Mouse (Mus musculus) mature B cell (primary cell): Measurements from ENCODE around the gene Rbfox1.

Experiments
- in situ Hi-C: fragments of 300-500 bp; cut with MboI; formaldehyde crosslinking; loops from 2 replicates; pipeline ENCODE4 v1.14.3; 2019

The Rbfox1 gene

GRCm38 (mm10) chr16:6212916-6213315 is 327.8 kb downstream of the Rbfox1 start:
- in situ Hi-C loops, result no loop called here

DNA sequence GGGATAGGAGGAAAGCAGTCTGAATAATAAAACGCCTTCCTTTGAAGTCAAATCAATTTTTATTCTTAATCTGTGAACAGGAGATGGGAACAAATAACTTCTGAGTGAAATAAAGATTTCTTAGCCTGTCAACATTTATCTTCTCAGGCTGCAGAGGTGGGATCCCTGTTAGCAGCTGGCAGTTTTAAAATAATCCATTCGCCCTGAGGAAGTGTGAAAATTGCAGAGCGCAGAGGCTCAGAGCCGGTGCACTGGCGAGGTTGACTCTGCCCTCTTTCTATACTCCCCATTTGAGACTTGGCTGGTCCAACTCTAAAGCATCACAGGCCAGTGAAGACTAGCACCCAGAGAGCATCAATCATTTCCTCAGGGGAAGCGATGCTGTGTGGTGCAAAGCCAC is 342.3 kb downstream of the Rbfox1 start:
- in situ Hi-C loops, result no loop called here

DNA sequence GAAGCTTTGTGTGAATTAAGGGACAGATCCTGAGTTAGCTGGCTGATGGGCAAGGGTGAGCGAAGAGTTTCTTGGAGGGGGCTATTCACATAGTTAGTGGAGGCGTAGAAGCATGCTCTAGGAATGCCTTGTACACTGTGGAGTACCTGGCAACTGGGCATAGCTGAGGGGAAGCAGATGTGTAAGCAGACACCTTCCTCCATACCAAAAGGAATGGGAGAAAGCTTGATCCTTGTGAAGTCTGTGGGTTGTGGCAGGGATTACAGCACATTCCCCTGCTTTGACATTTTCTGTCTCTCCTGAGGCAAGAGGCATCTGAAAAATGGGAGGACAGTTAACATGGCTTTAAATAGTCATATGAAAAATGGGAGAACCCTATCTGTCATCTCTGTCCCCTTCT is 347.8 kb downstream of the Rbfox1 start:
- in situ Hi-C loops, result no loop called here

DNA sequence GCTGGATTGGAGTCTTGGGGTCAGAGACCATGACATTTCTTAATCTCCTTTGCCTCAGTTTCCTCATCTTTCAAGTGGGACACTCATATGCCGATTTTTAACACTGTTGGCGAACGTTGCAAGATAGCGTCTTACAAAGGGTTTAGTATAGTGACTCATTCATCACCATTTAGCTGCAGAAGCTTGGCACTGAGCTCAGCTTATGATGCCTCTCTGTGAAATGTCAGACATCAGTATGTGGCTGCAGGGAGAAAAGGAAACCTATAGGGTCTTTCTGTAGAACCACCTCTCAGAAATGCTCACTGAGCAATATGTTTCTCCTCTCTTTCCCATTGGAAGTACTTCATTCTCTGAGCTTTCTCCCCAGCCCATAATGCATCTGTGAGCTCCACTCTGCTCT is 356.2 kb downstream of the Rbfox1 start:
- in situ Hi-C loops, result no loop called here

DNA sequence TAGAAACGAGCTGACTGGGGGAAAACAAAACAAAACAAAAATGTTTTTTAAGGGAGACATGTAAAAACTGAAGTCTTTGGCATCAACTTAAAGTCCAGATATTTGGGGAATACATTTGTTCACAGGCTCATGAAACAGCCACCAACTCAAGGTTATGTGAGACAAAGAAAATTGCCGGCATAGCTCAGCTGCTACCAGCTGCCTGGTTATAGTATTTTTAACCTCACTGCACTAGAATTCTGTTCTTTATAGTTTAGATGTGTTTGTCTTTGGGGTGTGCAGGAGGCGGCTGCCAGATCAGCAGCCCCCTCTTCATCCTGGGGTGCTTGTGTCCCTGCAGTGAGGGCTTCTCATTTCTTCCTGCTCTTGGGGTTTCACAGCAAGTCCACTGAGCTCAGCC is 357.3 kb downstream of the Rbfox1 start:
- in situ Hi-C loops, result no loop called here

- in situ Hi-C loops, result no loop called here
Observed at GRCm38 (mm10) chr16:6247569-6247968, 362.4 kb downstream of the Rbfox1 start.

DNA sequence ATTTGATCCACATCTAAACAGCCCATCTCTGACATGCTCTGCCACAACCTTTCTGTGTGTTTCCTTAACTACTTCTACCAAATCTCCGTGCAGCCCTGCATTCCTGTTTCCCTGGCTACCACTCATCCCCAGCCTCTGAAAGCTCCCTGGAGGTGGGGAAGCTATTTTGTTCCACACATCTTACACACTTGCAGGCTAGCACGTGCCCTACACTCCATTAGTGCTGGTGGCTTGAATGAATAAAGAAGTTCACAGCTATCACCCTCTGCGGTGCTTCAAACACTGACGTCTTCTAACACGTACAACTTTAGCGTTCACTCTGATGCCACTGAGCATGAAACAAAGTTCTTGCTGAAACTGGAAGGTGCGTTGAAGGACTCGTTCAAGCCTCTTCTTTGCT is 379.4 kb downstream of the Rbfox1 start:
- in situ Hi-C loops, result no loop called here

DNA sequence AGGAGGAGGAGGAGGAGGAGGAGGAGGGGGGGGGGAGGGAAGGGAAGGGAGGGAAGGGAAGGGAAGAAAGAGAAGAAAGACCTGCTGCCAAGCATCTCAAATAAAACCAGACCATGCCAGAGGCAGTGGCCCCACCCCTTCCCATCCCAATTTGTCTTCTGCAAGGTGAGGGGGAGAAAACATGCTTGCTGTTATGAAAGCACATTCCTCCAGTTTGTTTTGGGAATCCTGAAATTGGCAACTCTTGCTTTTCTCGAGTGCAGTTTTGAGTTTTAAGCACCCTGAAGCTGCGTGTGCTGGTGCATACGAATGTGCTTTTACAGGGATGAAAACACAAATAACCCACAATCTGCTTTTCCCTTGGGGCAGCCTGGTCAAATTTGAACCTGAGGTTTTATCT is 380.5 kb downstream of the Rbfox1 start:
- in situ Hi-C loops, result no loop called here

DNA sequence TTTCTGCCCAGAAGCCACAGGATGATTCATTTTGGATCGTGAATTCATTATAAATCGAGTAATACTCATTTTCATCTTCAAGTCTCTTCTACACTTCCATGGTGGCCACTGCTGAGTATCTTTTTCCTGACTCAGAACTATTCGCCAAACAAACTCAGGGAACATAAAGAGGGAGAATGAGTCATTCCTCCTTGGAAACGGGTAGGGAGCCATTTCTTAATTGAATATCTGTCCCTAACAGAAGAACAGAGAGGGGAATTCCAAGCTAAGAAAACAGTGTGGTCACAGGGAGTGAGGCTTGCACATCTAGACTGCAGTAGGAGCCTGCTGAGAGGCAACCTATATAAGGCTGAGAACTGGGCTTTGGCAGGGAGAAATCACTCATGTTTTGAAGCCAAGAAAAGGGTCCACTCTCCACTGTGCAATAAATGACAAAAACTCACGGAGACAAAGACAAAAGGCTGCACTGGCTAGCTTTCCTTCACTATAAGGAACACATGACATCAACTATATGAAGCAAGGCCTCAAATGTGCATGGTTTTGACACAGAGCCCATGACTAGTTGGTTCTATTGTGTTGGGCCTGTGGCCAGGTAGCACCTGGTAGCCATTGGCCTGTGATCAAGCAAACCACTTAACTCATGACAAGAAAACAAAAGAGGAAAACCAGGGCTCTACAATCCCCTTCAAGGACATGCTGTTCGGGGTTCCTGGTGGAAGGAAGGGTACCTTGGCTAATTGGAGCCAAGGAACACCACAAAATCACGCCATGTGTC is 386.6 kb downstream of the Rbfox1 start:
- in situ Hi-C loops, result no loop called here

DNA sequence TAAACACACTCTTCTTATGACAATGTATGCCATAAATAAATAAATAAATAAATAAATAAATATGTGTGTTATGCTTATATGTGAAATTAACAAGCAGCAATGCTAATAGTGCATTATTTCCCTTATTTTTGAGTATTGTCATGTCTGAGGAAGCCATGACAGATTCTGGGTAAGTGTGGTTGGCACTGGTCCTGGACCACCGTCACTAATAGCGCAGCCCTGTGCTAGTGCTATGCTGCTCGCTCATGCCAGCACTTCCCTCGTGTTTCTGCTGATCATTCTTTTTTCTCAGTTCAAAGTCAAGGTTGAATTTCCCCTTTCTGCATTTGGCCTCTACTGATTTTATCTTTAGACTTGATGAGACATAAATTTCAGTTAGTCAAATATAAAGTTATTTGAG is 398.3 kb downstream of the Rbfox1 start:
- in situ Hi-C loops, result no loop called here

DNA sequence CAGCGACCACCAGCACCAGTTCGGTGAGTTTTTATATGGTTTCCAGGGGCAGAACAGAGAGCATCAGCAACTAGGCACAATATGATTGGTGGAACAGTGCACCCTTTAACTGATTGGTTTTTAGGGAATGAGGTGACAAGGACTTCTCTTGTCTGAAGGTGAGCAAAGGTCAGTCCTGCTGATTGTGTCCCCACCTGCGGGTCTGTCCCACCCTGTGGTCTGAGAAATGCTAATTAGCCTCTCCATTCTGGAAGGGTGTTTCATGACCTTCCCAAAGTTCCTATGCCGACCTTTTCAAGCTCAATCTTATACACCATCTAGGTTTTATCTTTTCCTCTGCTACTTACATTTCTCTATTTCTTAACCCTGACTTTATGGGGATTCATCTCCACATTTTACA is 399.2 kb downstream of the Rbfox1 start:
- in situ Hi-C loops, result no loop called here

- in situ Hi-C loops, result no loop called here
Observed at GRCm38 (mm10) chr16:6287699-6288098, 402.5 kb downstream of the Rbfox1 start.

GRCm38 (mm10) chr16:6300112-6300511 is 415.0 kb downstream of the Rbfox1 start:
- in situ Hi-C loops, result no loop called here

DNA sequence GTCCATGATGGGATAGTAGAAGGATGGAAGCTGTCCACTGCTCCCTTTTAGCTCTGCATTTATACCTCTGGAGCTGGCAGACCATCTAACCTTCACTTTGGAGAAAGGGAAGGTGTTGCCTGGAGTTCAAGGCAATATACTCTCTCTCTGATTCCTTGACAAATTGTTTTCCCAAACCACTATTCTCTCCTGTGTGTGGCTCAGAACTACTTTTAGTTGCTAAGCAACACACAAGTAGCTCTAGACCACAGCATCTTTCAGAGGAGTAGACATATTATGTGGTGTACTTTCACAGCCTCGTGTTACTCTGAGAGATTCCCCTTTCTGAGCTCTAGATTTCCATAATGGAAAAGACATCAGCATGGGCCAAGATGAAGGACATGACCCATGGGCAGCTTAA is 417.9 kb downstream of the Rbfox1 start:
- in situ Hi-C loops, result no loop called here

DNA sequence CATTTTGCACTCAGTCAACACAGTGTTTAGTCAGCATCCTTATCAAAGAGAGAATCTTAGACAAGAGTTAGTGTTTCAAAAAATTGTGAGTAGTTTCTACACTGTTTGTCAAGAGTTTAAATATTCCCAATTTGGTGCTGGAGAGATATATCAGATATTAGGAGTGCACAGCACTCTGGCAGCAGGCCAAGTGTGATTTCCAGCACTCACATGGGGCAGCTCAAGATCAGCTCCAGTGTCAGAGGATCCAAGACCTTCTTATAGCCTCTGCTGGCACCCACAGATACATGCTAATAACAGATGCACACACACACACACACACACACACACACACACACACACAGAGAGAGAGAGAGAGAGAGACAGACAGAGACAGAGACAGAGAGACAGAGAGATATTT is 424.8 kb downstream of the Rbfox1 start:
- in situ Hi-C loops, result no loop called here

DNA sequence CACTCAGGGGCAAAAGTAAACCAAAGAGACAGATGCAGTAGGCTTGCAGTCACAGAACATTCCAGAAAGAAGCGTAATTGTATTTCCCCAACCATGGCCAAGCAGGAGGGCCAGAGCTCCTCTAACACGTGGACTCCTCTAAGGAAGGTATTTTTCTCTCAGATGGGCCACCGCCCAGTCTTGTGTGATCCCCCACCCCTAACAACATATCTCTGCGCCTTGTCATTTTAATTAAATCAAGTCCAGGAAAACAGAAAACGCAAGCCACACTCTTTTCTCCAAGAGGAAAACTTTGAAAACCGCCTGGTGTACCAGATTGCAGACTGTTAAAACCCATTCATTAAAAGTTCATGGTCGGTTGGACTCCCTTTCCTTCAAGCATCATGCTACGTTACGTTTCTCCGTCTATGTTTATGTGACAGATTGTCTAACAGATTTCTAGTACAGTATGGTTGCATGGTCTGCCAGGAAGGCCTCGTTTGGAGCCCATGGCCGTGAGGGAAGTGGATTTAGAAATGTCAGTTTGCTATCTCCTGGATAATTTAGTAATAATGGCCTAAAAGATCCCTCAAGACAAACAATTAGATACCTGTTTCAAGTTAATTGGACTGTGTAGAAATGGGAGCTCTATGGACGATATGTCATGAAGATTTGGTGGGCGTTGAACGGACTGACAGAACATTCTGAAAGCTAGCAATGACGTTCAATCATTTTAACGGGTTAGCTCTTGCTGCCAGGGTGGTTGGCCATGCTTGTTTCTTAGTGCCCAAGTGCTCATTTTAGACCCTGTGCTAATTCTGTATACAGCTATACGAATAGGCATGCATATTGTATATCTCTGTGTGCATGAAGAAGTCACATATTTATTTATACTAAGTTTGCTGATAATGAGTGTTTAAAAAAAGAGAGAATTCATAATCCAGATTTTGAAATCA is 425.9 kb downstream of the Rbfox1 start:
- in situ Hi-C loops, result no loop called here

- in situ Hi-C loops, result no loop called here
Observed at GRCm38 (mm10) chr16:6313689-6314088, 428.5 kb downstream of the Rbfox1 start.

- in situ Hi-C loops, result no loop called here
Observed at GRCm38 (mm10) chr16:6324832-6325231, 439.7 kb downstream of the Rbfox1 start.

DNA sequence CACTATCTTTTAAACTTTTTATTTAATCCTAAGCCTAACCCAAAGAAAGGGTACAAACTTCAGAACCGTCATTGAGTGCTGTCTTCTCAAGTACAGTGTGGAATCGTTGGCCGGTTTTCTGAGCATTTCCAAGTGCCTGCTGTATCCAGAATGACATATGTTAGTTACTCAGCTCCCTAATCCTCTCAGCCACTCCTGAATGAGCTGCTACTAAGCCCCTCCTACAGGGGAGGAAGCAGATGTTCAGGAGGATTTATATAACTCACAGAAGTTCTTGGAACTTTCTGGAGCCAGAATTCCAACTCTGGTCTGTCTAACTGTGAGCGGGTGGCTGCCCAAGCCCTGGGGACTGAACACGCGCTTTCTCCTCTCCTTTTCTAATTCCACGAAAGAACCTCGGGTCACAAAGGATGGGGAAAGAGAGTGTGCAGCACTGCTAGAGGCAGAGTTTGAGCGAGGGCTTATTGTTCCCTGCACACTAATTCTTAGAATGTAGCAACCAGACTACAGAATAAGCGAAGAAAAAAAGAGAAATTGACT is 446.3 kb downstream of the Rbfox1 start:
- in situ Hi-C loops, result no loop called here

GRCm38 (mm10) chr16:6333273-6333672 is 448.1 kb downstream of the Rbfox1 start:
- in situ Hi-C loops, result no loop called here

DNA sequence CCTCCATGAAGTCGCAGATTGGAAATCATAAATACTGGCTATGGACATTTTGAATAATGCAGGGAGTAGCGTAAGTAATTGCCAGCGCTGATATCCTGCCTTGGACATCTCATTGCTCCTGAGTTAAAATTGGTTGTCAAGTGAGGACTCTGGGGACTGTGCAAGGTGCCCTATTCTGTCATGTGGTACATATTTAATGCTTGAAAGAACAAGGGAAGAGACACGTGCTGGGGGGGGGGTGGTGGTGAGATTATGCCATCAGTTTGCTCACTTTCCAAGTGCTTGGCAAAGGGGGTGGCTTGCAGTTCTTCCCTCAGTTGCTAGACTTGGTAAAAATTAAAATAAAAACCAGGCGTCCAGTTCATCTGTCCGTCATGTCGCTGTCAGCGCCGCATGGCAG is 462.9 kb downstream of the Rbfox1 start:
- in situ Hi-C loops, result no loop called here

DNA sequence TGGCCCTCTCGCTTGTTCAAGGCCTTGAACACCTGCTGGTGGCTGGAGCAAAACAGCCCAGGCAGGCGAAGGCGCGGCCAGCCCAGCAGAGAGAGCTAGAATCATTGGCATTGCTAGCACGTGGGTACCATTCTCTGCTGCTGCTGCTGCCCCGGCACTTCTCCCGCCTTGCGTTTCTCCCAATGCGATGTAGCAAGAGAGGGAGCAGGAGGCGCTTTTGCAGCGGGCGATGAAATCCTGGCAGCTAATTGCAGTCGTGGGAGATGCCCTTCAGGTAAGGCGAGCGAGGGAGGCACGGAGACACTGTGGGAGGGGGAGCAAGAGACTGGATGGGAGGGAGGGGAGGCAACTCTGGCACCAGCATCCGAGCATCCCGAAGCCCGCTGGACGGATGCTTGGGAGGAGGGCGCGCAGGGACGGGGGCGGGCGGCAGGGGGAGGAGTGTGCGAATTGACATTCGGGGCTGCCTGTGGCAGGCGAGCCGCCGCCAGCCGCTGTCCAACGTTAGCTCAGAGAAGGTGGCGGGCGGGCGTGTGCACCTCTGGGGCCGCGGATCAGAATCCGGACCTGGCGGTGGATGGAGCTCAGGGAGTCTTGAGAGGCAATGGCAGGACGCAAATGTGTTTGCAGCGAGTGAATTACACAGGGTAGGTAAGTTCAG is 463.6 kb downstream of the Rbfox1 start:
- in situ Hi-C loops, result no loop called here
